Mouse (Mus musculus) right cerebral cortex, postnatal 14 days (tissue): ENCODE data around the gene Gm9767.

Experiments used
- DNase-seq: peaks from one replicate; pipeline ENCODE4 v3.0.0; 2022

Gene Gm9767

DNA sequence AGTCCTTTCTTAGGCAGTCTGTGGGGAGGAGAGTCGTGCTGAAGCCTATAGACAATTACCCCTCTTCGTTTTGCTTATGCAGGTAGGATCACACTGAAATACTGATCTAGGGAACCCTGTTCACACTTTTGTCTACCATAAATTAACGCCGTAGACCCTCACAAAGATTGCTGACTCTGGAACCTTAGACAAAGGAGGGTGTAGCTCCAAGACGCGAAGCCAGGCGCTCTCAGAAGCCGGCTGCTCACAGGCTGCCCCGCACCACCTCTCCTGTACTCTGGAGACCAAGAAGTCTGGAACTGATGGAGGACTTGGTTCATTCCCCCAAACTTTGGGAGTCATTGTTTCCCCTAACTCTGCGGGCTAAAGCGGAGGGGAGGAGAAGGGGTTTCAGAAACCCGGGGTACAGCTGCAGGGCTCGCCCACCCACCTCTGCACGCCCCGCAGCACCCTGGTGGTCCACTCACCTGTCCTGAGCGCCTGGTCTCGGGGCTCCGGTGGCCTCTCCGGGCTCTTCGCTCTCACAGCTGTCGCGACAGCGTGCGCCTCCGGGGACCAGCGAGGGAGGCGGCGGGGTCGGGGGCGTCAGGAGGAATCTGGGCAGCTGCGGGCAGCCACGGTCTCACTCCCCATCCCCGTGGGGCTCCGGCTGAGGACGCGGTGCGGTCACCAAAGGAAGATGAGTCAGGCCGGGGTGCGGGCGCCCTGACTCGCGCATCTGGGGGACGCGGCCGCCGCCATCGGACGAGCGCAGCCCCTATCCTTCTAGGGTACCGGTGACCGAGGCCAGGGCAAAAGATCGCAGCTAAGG, at the start of gene Gm9767:
Gm9767 (plus strand) TSS at position 585 of the 811 bp plus-strand sequence.
- peak; percentile 34 for DNase-seq

DNA sequence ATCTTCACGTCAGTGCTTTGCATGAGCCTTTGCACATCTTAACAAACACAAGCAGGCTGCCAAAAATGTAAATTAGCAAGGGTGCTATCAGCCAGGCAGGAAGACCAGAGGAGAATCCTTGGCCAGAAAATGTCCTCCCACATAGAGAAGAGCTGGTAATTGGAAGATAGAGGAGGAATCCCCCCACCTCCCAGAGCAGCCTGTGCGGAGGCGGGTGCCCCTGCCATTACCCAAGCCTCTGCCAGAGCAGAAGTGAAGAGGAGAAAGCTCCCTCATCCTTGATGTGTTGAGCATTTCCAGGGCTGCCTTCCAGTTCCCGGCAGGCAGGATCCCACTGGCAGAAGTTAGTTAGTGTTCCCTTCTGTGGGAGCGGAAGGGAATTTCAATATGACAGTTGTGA, 43.1 kb upstream of the Gm9767 start:
- DNase-seq = peak; percentile 62

DNA sequence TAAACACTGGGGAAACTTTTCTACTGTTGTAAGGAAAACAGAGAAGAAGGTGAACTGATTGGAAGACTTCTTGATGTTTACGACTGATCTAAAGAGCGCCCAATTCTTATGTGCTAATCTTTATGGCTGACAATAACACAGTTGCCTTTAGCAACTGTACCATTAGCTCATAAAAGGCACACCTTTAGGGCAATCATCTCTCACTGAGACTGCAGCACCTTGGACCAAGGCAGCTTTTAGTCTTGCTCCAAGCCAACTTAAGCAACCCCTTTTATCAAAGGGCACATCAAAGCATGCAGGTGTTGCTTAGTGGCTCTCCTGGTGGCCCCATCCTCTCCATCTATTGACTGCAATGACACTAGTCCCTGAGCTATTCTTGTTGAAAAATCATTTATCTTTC, 26.9 kb upstream of the Gm9767 start:
- DNase-seq = no peak

DNA sequence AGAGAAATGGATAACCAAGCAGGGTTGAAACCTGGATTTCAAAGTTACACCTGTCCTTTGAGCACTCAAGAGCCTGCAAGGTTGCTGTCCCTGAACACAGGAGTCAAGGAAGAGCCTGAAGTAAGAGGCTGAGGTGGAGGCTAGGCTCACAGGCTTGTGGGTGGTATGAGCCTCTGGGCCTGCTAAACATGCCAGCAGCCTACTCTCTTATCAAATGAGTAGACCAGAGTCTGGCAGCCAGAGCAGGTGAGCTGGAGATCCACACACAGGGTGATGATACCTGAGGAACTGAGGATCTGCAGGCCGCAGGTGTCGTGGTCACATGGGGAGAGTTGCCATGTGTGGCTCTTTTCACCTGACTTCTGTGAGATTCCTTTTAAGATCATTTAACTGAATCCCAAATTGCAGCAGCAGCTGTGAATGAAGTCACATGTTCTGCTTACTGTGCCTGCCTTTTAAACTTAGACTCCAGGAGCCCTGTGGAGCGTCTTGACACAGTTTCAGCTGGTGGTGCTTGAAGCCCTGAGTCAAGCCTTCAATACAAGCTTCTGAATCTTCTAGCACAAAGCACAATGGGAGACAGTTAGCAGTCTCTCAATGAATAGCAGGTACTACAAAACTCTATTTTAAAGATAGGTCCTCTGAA, 18.3 kb upstream of the Gm9767 start:
- DNase-seq = no peak

DNA sequence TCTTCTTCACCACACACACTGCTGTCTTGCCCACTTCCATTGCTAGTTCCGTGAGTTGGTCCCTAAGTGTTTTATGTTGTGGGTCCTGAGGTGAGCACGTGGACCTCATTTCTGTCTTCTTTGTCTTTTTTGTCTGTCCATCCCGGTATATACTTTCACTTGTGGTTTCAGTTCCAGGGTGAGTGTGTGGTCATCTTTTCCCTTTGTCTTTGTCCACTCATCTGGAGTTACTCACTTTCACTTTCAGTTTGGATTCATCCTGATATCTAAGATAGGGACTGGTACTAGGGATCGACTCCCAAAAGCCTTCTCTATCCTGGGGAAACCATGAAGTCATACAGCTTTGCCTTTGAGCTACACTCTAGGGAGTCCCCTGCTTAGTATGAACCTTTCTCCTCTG, 15.0 kb upstream of the Gm9767 start:
- DNase-seq = no peak

DNA sequence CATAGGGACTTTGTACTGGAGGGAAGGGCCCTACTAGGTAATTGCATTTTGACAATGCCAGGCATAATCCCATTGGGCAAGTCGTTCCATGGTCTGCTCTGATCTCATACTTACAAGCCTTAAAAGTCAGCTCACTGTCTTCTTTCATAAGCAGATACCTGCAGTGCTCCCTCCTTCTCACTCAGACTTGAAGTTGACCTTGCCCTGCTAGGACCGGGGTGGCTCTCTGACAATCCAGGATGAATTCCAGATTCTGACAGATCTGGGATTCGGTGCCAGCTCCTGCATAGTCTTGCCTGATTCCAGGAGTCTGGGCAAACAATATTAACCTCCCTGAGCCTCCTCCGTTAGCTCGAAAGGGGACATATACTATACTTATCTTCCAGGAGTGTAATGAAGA, 6.1 kb upstream of the Gm9767 start:
- DNase-seq = no peak

DNA sequence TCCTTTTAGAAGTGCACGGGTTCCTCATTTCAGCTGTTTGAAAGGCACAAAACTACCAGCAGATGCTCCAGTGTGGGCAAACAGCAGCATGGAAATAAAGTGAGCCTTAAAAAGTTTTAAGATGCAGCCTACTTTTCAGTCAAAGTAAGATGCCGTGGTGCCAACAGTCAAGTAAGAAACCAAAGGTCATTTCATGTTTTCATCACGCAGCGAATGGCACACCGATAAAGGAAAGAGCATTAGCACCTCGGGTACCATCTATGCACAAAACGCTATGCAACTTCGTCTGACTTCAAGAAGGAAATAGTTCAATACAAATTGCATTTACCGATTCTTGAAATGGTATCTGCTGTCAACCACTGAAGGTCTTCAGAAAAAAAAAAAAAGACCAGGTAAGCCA, 1.1 kb upstream of the Gm9767 start:
- DNase-seq = no peak

DNA sequence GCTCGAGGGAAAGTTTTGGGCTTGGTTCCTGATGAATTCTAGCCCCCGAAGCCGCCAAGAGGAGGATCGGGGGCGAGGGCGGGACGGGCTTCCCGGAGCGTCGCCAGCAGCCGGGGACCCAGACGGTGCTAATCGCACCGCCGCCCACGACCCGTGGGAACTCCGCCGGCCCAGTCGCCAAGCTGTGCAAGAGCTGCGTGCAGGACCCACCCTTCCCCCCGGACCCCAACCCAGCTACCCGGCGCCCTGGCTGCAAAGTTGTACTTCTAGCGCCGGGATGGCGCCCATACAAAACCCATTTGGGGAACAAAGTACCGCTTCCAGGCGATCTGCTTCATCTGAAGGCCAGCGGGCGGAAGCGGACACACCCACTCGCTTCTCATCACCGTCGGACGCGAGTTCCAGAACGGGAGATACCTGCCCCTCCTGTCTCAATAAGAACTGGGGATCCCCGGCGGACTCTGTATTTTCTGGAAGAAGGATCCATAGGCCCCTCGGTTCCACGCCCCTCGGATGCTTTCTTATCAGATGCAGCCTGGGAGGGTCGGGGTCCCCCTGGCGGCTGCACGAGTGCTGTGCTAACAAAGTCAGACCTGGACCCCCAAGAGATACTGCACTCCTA, 577 bp downstream of the Gm9767 start, which contains the start of gene Tmem200a:
Tmem200a (minus strand) TSS at position 532 of the 622 bp plus-strand sequence.
- peak; percentile 82 for DNase-seq

DNA sequence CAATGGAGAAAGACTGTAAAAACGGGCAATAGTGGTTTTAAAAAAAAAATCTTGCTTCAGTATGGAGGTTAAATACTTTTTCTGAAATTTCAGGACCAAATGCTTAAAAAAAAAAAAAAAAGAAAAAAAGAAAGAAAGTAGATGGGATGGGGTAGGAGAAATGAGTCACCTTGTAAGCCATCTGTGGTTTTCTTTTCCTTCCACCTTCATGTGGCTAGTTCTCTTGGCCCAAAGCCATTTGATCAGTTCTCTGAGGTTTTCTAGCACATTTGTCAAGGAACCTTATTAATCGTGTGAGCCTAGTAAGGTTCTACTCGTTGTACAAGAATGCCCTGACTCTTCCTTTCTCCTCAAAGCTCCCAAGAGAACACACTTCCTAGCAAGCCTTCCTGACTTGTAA, 1.6 kb downstream of the Gm9767 start:
- DNase-seq = no peak

DNA sequence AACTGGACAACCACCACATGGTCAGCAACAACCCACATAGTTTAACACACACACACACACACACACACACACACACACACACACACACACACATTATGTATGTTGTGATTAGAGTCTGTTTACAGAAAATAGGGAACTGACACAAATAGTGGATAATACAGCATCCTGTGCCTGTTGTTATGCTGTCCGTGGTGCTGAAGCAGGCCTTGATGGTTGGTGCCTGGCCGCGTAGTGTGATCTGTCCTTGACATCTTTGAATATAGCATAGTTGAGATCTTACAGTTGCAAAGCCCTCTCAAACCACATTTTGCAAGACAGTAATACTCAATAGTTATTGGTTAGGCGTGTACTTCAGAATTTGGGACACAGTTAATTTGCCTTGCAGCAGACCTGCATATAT, 4.0 kb downstream of the Gm9767 start:
- DNase-seq = no peak

DNA sequence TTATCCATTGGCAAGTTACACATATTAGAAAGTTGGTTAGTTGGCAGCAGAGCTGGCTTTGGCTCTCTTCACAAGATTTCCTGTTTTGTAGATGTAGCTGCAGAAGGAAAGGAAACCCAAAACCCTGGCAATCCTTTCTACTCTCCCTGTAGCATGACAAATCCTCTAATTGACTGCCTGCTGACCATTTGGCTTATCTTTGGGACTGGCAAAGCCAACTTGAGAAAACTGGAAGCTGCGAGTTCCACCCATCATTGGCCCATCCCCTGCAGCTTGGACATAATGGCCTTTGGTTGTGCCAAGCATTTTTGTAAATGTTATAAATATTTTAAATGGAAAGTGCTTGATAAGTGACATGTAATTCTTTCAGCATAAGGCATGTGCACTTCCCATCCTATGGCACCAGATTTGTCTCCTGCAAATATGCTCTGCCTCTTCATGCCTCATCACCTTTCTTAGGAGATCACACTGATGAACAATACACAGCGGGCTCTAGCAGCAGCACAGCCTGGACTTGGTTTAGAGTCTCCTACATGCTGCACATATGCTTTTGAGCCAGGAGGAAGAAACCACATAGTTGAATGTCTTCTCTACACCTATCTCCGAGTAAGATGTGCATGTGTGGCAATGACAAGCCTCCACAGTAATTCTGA, 25.4 kb downstream of the Gm9767 start:
- DNase-seq = no peak

DNA sequence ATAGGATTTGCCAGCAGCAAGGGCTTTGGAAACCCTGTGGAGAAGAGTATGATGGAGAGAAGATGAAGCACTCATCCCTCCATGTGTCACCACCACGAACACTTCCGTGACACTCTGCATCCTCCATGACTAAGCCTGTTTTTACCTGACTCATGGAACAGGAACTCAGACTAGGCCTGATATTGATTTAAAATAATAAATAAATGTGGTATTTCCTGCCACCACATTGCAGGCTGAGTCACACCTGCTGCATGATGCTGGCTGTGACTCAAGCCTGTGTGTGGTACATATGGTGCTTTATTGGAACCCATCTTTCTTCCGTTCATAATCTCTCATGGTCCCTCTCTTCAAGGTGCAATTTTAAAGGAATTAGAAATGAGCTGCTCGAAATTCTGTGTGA, 36.4 kb downstream of the Gm9767 start:
- DNase-seq = no peak

DNA sequence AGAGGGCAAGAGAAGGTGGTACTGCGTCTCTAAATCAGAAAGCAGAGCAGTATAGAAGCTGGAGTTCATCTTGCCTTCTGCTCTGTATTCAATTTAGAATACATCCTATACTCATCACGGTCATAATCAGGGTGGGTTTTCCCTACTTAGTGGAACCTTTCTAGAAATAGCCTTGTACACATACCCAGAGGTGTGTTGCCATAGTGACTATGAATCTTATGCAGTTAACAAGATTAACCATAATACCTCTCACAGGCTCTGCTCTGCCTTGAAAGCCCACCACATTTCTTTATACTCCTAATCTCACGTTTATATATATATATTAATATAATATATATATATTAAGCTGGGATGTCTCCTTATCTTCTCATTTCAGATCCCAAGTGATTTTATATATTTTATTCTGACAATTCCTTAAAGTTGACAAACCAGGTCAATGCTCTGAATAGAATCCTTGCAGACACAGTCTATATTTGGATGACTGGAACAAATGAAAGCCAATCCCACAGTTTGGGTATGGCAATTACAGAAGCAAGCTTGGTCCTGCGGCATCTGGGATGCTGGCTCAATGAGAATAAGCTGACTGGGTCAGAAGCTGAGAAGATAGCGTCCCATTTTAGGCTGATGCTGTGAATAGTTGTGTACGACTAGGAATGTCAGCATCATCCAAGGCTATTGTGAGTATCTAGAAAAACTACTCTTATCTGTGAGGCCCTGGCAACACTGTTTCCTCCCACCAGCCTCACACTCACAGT, 41.2 kb downstream of the Gm9767 start:
- DNase-seq = no peak

DNA sequence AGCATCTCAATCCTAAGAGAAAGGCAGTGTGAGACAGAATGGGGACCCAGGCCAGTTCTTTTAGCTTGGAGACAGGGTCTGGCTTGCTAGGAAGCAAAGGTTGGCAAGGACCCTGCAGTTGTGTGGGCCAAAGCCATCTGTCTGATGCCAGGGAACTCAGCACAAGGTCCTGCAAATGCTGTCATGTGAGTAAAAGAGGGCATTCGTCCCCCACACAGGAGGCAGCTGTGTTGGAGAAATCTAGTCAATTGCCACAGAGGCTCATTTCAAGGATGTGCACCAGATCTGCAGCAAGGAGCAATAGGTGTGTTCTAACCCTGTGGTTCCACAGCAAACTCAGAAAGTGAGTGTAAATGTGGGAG, 41.7 kb downstream of the Gm9767 start:
- DNase-seq = no peak
